Mouse (Mus musculus) midbrain, embryonic 15.5 days (tissue): ENCODE data around the gene Cerk. TPM values are rescaled to one million over a fixed set of nuclear protein-coding genes. Genes with fewer than 3 reads are reported as not detected.
"Not testable (repeated sequence)": the region's sequence is repeated elsewhere in the genome, so short reads cannot be mapped to it uniquely, and the experiment has no call there.

Source experiments
- ATAC-seq: fragments of 200-750 bp; cut with Nextera tagmentation; replicated peaks from 2 replicates; pipeline ENCODE4 v1.8.0; 2017; ENCODE audit warnings: moderate TSS enrichment
- H3K27ac ChIP-seq: fragments of 300-500 bp; sonication (generic); 2 replicates; pipeline ENCODE4 v1.5.1; 2015; ENCODE audit warnings: mild to moderate bottlenecking, inconsistent platforms
- H3K27me3 ChIP-seq: fragments of 300-500 bp; sonication (generic); replicated peaks from 2 replicates; pipeline ENCODE4 v1.6.1; 2015; ENCODE audit warnings: inconsistent platforms
- H3K36me3 ChIP-seq: fragments of 300-500 bp; sonication (generic); replicated peaks from 2 replicates; pipeline ENCODE4 v1.6.1; 2015; ENCODE audit warnings: inconsistent platforms
- H3K4me1 ChIP-seq: fragments of 300-500 bp; sonication (generic); 2 replicates; pipeline ENCODE4 v1.6.1; 2015; ENCODE audit warnings: inconsistent platforms
- H3K4me2 ChIP-seq: fragments of 300-500 bp; sonication (generic); 2 replicates; pipeline ENCODE4 v1.6.1; 2015; ENCODE audit warnings: inconsistent platforms, mild to moderate bottlenecking, moderate library complexity
- H3K4me3 ChIP-seq: fragments of 300-500 bp; sonication (generic); 2 replicates; pipeline ENCODE4 v1.5.1; 2015; ENCODE audit warnings: mild to moderate bottlenecking, inconsistent platforms
- H3K9ac ChIP-seq: fragments of 300-500 bp; sonication (generic); 2 replicates; pipeline ENCODE4 v1.6.1; 2015; ENCODE audit warnings: mild to moderate bottlenecking, inconsistent platforms
- H3K9me3 ChIP-seq: fragments of 300-500 bp; sonication (generic); 2 replicates; pipeline ENCODE4 v1.6.1; 2016; ENCODE audit warnings: inconsistent platforms
- WGBS: fragments of 180-500 bp; shearing (Covaris S2); methylation state at CpG from one replicate; pipeline ENCODE4 v1.1.7; 2015; ENCODE audit warnings: mixed read lengths; 5-methylcytosine and 5-hydroxymethylcytosine counted together
- polyA plus RNA-seq: library from polyadenylated mRNA; unstranded; fragments of >200 nt; fragmentation: Nextera tagmentation; extraction: Ambion mirVana; gene quantifications from 2 replicates; pipeline ENCODE4 v1.2.1, GENCODE M21; 2015

Gene Cerk
- polyA plus RNA-seq, 1 experiment from 2014 or later, result 25.8 TPM

DNA sequence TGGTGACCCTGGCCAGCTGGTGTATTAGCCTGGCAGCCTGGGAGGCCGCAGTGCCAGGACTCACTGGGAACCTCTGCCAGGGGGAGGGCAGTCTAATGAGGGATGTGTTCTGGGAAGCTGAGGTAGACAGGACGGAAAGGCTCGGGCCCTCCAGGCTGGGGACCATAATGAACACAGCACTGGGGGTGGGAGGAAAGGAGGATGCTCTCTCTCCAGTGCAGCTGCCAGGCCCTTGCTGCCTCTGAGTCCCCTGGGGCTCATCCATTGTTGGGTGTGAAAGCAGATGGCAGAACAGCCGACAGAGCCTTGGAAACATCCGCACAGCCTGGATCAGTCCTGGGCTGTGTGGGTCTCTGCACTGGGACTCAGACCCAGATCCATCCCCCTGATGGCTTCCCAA, 2.2 kb upstream of the Cerk start:
- H3K4me2 ChIP-seq, result no peak overlapping the region
- H3K27ac ChIP-seq, result no peak overlapping the region
- no peaks in the 10 kb centered on the region for H3K36me3 ChIP-seq
- no peak overlapping the region for H3K9ac ChIP-seq
- no peaks in the 10 kb centered on the region for H3K9me3 ChIP-seq
- 20% methylated on average over 5 of the region's 5 CpGs for WGBS
- no peaks in the 10 kb centered on the region for H3K27me3 ChIP-seq
- peaks cover 40% of the 10 kb centered on the region for H3K4me1 ChIP-seq
- H3K4me3 ChIP-seq, result no peak overlapping the region
- no peak for ATAC-seq

DNA sequence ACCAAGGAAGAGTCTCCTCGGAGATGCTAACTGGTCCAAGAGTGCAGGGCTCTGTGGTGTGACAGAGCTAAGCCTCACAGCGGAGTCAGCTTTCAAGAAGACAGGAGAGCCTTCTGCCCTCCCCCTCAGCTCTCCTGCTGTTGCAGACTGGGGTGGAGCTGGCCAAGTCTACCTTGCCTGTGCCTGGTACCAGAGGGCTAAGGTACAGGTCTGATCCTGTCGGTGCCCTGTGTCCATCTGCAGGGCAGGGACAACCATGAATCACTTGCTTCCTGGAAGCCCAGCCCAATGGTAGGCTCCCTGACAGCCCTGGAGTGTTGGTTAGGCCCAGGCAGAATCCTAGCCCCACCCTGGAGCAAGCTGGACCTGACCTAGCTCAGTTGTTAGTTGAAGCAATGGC, 745 bp upstream of the Cerk start:
- ATAC-seq, result no peak
- Histone ChIP-seq H3K4me1 (peaks cover 54% of the 10 kb centered on the region), H3K36me3 (no peaks in the 10 kb centered on the region), H3K4me3 (no peak overlapping the region), H3K4me2 (peak overlapping the region; percentile 85; the same call in 1 of the 2 replicates), H3K9ac (no peak overlapping the region), H3K27ac (no peak overlapping the region), H3K9me3 (no peaks in the 10 kb centered on the region), H3K27me3 (no peaks in the 10 kb centered on the region)
- 52% methylated on average over 3 of the region's 3 CpGs for WGBS

DNA sequence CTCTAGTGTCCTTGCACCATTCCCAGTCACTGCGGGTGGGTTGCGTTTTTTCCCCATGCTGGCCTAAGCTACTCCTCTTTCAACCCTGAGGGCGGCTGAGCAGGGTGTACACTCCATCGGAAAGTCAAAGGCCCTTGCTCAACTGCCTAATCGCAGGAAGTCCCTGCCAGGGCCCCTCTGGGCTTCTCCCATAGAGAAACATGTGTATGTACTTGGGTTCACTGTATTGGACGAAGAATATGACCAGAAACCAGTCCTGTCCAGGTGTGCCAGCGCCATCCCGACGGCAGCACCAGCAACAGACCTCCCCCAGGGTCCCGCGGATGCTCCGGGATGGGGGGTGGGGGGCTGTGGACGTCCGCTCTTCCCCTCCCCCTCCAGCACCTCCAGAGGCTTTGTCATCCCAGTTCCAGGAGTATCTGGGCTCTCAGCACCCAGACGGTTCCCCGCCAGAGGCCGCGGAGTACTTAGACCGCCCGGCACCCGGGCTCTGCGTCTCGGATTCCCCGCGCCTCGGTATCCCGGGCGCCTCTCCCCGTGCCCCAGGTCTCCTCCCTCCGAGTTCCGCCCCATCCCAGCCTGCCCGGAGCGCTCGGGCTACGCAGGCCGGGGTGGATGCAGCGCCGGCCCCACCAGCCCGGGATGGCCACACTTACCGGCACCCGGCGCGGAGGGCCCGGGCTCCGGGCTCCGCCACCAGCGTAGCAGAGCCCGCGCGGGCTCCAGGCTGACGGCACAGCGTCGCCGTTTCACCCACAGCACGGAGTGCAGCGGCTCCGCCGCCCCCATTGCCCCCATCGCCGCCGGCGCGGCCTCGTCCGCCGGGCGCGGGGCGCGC, 871 bp downstream of the Cerk start:
- ATAC-seq, result peak; percentile 70
- Histone ChIP-seq H3K27ac (peak overlapping the region; percentile 88), H3K36me3 (no peaks in the 10 kb centered on the region), H3K27me3 (no peaks in the 10 kb centered on the region), H3K4me1 (peaks cover 57% of the 10 kb centered on the region), H3K4me3 (peak overlapping the region; percentile 55), H3K4me2 (peak overlapping the region; percentile 85), H3K9me3 (no peaks in the 10 kb centered on the region), H3K9ac (peak overlapping the region; percentile 78)
- under 1% methylated on average over 70 of the region's 70 CpGs for WGBS

DNA sequence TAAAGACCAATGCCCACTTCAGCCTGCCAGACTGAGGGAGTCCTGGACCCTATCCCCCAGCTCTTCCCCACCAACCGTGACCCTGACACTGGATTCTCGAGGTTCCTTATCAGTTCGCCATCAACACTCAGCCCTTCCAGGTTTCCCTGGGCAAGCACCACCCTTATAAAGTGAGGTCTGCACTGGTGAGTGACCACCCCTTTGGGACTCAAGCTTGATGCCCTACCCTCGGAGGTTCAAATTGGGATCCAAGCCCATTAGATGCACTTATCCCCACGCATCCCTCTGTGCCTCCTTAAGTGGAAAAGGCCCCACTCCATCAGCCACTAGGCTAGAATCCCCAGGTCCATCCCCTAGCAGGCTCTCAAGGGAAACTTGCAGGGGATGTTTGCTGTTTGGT, 1.9 kb downstream of the Cerk start:
- no peak for ATAC-seq
- H3K4me2 ChIP-seq, result peak overlapping the region; percentile 85
- H3K27ac ChIP-seq, result 0 out of 2 replicates have a peak overlapping the region, but pooled peaks have one; percentile 88
- H3K36me3 ChIP-seq, result no peaks in the 10 kb centered on the region
- peak overlapping the region; percentile 55 for H3K4me3 ChIP-seq
- H3K4me1 ChIP-seq, result peaks cover 53% of the 10 kb centered on the region
- peak overlapping the region; percentile 78 for H3K9ac ChIP-seq
- 71% methylated on average over 5 of the region's 5 CpGs for WGBS
- H3K9me3 ChIP-seq, result no peaks in the 10 kb centered on the region
- H3K27me3 ChIP-seq, result no peaks in the 10 kb centered on the region

DNA sequence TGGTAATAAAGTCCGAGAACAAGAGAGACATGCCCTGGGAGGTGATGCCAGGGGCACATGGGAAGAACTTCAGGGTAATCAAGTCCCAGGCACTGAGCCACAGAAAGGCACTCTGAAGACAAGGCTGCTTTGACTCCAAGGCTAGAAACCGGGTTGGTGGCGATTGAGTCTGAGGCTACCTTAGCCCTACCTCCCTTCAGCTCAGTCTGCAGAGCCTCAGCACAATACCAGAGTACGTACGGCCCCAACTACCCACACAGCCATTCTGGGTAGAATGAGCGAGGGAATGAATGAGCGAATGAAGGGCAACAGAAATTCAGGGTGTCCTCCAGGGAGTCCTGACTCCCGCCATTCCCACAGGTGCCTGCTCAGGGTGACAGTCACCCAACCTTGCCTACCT, 2.5 kb downstream of the Cerk start:
- H3K27me3 ChIP-seq, result no peaks in the 10 kb centered on the region
- no peak overlapping the region for H3K4me3 ChIP-seq
- H3K27ac ChIP-seq, result no peak overlapping the region
- H3K4me1 ChIP-seq, result peaks cover 48% of the 10 kb centered on the region
- H3K9me3 ChIP-seq, result no peaks in the 10 kb centered on the region
- ATAC-seq, result no peak
- no peak overlapping the region for H3K4me2 ChIP-seq
- H3K9ac ChIP-seq, result no peak overlapping the region
- no peaks in the 10 kb centered on the region for H3K36me3 ChIP-seq
- WGBS, result 95% methylated on average over 8 of the region's 8 CpGs

DNA sequence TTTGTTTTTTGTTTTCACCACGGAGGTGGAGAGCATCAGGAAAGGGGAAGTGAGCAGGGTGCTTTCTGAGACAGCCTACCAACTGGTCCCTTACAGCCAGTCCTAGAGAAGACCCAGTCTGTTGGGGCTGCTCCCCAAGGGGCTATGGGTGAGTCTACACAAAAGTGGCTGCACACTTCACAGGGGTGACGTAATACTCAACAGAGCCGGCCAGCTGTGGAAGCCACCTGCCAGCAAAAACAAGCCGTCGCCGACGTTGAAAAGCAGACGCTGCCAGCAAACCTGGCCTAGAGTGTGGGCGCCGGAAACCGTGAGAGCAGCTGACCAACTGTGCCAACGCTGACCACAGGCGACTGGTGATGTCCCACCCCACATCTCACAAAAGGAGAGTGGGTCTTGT, 3.3 kb downstream of the Cerk start:
- Histone ChIP-seq H3K9me3 (no peaks in the 10 kb centered on the region), H3K27ac (no peak overlapping the region), H3K27me3 (no peaks in the 10 kb centered on the region), H3K4me2 (no peak overlapping the region), H3K4me1 (peaks cover 43% of the 10 kb centered on the region), H3K36me3 (no peaks in the 10 kb centered on the region), H3K9ac (no peak overlapping the region), H3K4me3 (no peak overlapping the region)
- 54% methylated on average over 13 of the region's 13 CpGs for WGBS
- ATAC-seq, result no peak

DNA sequence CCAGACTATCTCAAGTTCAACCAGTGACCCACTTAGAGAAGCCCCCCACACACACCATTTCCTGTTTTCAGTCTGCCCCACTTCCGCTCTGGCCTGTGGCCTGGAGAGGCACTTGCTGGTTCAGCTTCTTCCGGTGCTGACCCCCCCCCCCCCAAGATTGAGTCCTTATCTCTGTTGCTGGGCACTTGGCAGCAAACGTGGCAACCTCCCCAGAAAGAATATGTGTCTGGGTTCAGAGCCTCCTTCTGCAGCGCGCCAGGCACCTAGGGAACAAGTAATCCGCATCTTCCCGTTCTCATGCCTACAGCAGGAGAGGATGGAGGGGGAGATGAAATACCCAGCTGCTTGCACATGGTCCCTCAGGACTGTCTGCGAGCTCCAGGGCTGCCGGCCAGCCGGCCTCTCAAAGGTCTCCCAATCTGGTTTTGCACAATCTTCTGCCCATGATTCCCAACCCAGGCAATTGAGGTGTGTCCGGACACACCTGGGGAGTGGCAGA, 4.0 kb downstream of the Cerk start:
- no peaks in the 10 kb centered on the region for H3K27me3 ChIP-seq
- H3K4me3 ChIP-seq, result no peak overlapping the region
- H3K4me2 ChIP-seq, result no peak overlapping the region
- H3K4me1 ChIP-seq, result peaks cover 43% of the 10 kb centered on the region
- H3K9me3 ChIP-seq, result no peaks in the 10 kb centered on the region
- H3K9ac ChIP-seq, result no peak overlapping the region
- WGBS, result 38% methylated on average over 11 of the region's 11 CpGs
- no peaks in the 10 kb centered on the region for H3K36me3 ChIP-seq
- H3K27ac ChIP-seq, result peak overlapping the region; percentile 47; the same call in 1 of the 2 replicates
- no peak for ATAC-seq

DNA sequence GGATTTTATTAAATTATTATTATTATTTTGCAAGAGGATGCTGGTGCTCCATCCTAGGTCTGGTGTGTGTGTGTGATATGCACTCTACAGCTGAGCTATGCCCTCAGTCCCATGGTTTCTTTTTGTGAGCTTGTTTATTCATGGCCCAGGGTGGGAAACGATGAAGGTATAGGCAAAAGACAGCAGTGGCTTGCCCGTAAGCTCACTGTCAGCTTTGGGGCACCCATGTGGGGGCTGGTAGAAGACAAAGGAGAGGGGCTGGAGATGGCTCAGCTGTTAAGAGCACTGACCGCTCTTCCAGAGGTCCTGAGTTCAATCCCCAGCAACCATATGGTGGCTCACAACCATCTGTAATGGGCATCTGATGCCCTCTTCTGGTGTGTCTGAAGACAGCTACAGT, 4.6 kb downstream of the Cerk start:
- 95% methylated on average over 3 of the region's 3 CpGs for WGBS
- not testable (repeated sequence) for ATAC-seq, H3K4me2 ChIP-seq, H3K36me3 ChIP-seq, H3K4me3 ChIP-seq, H3K9ac ChIP-seq, H3K27me3 ChIP-seq, H3K27ac ChIP-seq, H3K9me3 ChIP-seq
- H3K4me1 ChIP-seq, result peaks cover 38% of the 10 kb centered on the region

DNA sequence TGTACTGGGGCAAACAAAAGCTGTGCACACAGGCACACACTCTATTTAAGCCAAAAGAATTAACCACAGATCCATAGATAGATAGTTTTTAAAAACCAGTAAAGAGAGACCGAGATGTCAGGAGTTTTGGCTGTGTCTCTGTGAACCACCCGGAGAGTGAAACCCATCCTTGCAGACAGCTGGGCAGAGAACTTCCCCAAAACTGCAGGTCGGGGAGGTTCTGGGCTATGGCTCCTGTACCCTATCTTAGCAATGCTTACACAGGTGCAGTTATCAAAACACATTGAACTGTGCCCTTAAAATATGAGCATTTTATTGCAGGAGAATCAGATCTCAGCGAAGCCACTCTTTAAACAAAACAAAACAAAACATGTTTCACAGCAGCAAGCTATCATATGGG, 5.5 kb downstream of the Cerk start:
- Histone ChIP-seq H3K9ac (no peak overlapping the region), H3K36me3 (no peaks in the 10 kb centered on the region), H3K4me2 (no peak overlapping the region), H3K9me3 (no peaks in the 10 kb centered on the region), H3K27me3 (no peaks in the 10 kb centered on the region), H3K4me1 (peaks cover 32% of the 10 kb centered on the region), H3K4me3 (no peak overlapping the region), H3K27ac (no peak overlapping the region)
- WGBS, result 85% methylated on average over 4 of the region's 4 CpGs
- no peak for ATAC-seq

DNA sequence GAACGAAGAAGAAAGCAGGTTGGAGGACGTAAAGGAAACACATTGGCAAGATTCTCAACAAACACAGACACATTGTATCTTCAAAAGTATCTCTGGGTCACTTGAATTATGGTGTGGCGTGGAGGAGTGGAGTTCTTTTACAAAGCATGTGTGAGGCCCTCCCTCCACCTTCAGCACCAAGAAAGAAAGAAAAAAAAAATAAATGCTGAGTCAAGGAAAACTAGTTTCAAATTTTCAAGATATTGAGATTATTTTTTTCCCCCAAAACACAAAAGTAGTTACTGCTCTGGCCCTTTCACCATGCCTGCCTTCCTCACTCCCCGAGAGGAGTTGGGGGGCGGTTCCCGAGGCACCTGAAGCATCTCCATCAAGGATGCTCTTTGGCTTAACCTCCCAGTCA, 7.3 kb downstream of the Cerk start:
- Histone ChIP-seq H3K9me3 (no peaks in the 10 kb centered on the region), H3K4me2 (no peak overlapping the region), H3K27ac (no peak overlapping the region), H3K27me3 (no peaks in the 10 kb centered on the region), H3K4me3 (no peak overlapping the region), H3K4me1 (peaks cover 25% of the 10 kb centered on the region), H3K36me3 (no peaks in the 10 kb centered on the region), H3K9ac (no peak overlapping the region)
- WGBS, result 93% methylated on average over 6 of the region's 6 CpGs
- ATAC-seq, result no peak

DNA sequence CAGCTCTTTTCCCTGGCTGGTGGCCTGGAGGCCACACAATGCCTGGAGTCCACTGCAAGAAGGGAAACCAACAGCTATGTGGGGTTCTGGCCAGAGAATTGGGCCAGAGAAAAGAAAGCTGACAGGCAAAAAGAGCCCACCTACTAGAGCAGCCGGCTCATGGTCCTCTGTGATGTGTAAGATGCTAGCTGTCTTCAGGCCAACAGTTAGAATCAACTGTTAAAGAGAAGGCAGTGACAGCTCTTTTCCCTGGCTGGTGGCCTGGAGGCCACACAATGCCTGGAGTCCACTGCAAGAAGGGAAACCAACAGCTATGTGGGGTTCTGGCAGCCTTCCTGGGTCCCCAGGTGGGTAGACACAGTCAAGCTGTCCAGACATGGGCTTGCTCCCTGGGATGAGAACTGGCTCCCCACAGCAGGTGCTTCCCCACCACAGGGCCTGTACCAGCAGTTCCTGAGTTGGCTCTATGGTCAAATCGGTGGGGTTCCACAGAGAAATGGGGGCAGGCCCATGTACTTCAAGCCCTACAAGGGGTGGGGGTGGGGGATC, 8.2 kb downstream of the Cerk start:
- not testable (repeated sequence) for H3K9me3 ChIP-seq, H3K9ac ChIP-seq, H3K27ac ChIP-seq, ATAC-seq, H3K36me3 ChIP-seq, H3K4me3 ChIP-seq, H3K4me2 ChIP-seq, H3K27me3 ChIP-seq
- H3K4me1 ChIP-seq, result peaks cover 28% of the 10 kb centered on the region
- 94% methylated on average over 2 of the region's 2 CpGs for WGBS

DNA sequence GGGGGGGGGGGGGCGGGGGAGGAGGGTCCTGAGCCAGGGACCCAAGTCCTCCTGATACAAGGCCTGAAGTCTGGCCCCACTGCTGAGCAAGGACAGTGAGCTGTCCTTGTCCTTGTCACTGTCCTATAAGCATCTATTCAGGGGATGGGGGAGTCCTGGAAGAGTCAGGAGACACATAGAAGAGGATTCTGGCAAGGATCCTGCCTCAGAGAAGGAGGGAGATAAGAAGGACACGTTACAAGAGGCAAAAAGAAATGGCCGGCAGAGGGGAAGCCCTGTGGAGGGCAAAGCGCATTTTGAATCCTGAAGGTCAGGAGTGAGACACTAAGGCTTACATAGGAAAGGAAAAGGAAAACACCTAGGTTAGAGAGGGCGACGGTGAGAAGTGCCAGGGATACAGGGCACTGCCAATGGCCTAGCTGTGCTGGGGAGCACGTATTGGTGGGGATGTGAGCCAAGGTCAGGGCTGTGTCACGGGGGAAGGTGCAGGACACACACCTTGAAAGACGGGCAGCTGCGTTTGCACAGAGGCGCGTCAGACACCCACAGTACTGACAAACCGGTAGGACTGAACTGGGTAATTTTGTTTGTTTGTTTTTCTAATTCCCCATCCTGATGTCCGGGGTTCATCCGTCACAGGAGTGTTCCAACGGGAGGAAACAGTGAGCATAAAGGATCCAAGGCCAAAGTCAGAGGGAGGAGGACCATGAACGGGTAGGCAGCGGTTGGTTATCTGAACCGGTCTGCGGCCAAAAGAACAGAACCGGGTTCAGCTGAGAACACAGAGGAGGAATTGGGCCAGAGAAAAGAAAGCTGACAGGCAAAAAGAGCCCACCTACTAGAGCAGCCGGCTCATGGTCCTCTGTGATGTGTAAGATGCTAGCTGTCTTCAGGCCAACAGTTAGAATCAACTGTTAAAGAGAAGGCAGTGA, 8.9 kb downstream of the Cerk start:
- H3K27me3 ChIP-seq, result no peaks in the 10 kb centered on the region
- H3K9me3 ChIP-seq, result no peaks in the 10 kb centered on the region
- no peaks in the 10 kb centered on the region for H3K36me3 ChIP-seq
- H3K27ac ChIP-seq, result no peak overlapping the region
- 84% methylated on average over 22 of the region's 22 CpGs for WGBS
- H3K4me2 ChIP-seq, result no peak overlapping the region
- H3K9ac ChIP-seq, result no peak overlapping the region
- H3K4me3 ChIP-seq, result no peak overlapping the region
- no peak for ATAC-seq
- peaks cover 21% of the 10 kb centered on the region for H3K4me1 ChIP-seq
